Mouse (Mus musculus) cerebellum, adult (tissue): Measurements from ENCODE around the gene Col4a2.
A peak's percentile ranks its signal among the peaks of the same experiment; 100 is the strongest.

Source experiments
- ATAC-seq: cut with Nextera tagmentation; 2 replicates; pipeline ENCODE4 v1.9.2; 2017; ENCODE audit warnings: mild to moderate bottlenecking, moderate library complexity, mixed read lengths; ENCODE audit not compliant: insufficient number of reproducible peaks, low FRiP score, low TSS enrichment

Col4a2 gene

GRCm38 (mm10) chr8:11354800-11355451 is 42.3 kb downstream of the Col4a2 start:
- ATAC-seq, result no peak

- no peak for ATAC-seq
These were observed 43.3 kb downstream of the Col4a2 start for GRCm38 (mm10) chr8:11355900-11356299.

GRCm38 (mm10) chr8:11356776-11357175 is 44.2 kb downstream of the Col4a2 start:
- ATAC-seq, result no peak

GRCm38 (mm10) chr8:11357921-11358436 is 45.4 kb downstream of the Col4a2 start:
- ATAC-seq, result no peak

GRCm38 (mm10) chr8:11359846-11360245 is 47.2 kb downstream of the Col4a2 start:
- ATAC-seq, result no peak

- ATAC-seq, result no peak
These were observed 49.1 kb downstream of the Col4a2 start for GRCm38 (mm10) chr8:11361546-11362277.

- no peak for ATAC-seq
These were observed 49.9 kb downstream of the Col4a2 start for GRCm38 (mm10) chr8:11362278-11363214.

GRCm38 (mm10) chr8:11363340-11364126 is 50.9 kb downstream of the Col4a2 start:
- no peak for ATAC-seq

GRCm38 (mm10) chr8:11366251-11366650 is 53.6 kb downstream of the Col4a2 start:
- ATAC-seq, result no peak

- no peak for ATAC-seq
These were observed 54.1 kb downstream of the Col4a2 start for GRCm38 (mm10) chr8:11366741-11367140.

- ATAC-seq, result no peak
These were observed 55.1 kb downstream of the Col4a2 start for GRCm38 (mm10) chr8:11367670-11368069.

GRCm38 (mm10) chr8:11369526-11370203 is 57.1 kb downstream of the Col4a2 start:
- ATAC-seq, result no peak

- no peak for ATAC-seq
These were observed 58.7 kb downstream of the Col4a2 start for GRCm38 (mm10) chr8:11371347-11371746.

GRCm38 (mm10) chr8:11372080-11372479 is 59.5 kb downstream of the Col4a2 start:
- no peak for ATAC-seq

- no peak for ATAC-seq
These were observed 61.2 kb downstream of the Col4a2 start for GRCm38 (mm10) chr8:11373643-11374325.

- ATAC-seq, result no peak
These were observed 61.9 kb downstream of the Col4a2 start for GRCm38 (mm10) chr8:11374326-11375076.

GRCm38 (mm10) chr8:11375749-11376438 is 63.3 kb downstream of the Col4a2 start:
- ATAC-seq, result 0 out of 2 replicates have a peak, but pooled peaks have one; percentile 46
